7 mouse cellular contexts compared by ENCODE assay signal in genomic region chr3:88336058-88337013, GRCm38 (mm10). TPM values are rescaled to one million over a fixed set of nuclear protein-coding genes. Genes with fewer than 3 reads are reported as not detected.
A peak's percentile ranks its signal among the peaks of the same experiment; 100 is the strongest.
DNase-seq lines count a peak whose midpoint lies in the region; ATAC-seq lines count a peak whose summit lies in the region.

Gene Tmem79 (minus strand): TSS chr3:88336148.
Gene Smg5 (plus strand): TSS chr3:88336260.

- H3K9ac ChIP-seq in intestine, embryonic 15.5 days: peak within 1 kb of the TSS; percentile 95

- intact Hi-C loops in gastrocnemius, postnatal 36 days (cut with DNase I): no loop called here
- intact Hi-C loops in left cerebral cortex, postnatal 25 days (cut with DNase I): loop anchor here (1.0 kb wide), 1 partner anchor 40 kb away; the partner anchor contains the start of gene Tsacc

- H3K4me1 ChIP-seq in intestine, embryonic 15.5 days (replicated peaks): peaks cover 10% of the 10 kb centered on the region
- H3K4me1 ChIP-seq in midbrain, embryonic 10.5 days: peaks cover 36% of the 10 kb centered on the region

- H3K36me3 ChIP-seq in intestine, embryonic 15.5 days: no peaks in the 10 kb centered on the region
- H3K36me3 ChIP-seq in midbrain, embryonic 10.5 days: peaks cover 24% of the 10 kb centered on the region

- peak within 1 kb of the TSS; percentile 66 for H3K4me2 ChIP-seq in intestine, embryonic 15.5 days (replicated peaks)

- no peaks in the 10 kb centered on the region for H3K27me3 ChIP-seq in intestine, embryonic 15.5 days (replicated peaks)
- H3K27me3 ChIP-seq in midbrain, embryonic 10.5 days (ENCODE audit: low read depth, poor library complexity, severe bottlenecking): no peaks in the 10 kb centered on the region

- peak within 1 kb of the TSS; percentile 81 for H3K4me3 ChIP-seq in intestine, embryonic 15.5 days (replicated peaks)
- H3K4me3 ChIP-seq in midbrain, embryonic 10.5 days: peak within 1 kb of the TSS; percentile 97

- no peaks in the 10 kb centered on the region for H3K9me3 ChIP-seq in intestine, embryonic 15.5 days
- H3K9me3 ChIP-seq in midbrain, embryonic 10.5 days (replicated peaks): no peaks in the 10 kb centered on the region

- peak; percentile 93 to 97 for DNase-seq in adrenal gland, adult 18-20 months (ENCODE audit: low spot score in 2 of 2)
- DNase-seq in embryo, embryonic 11 days: peak; percentile 97
- DNase-seq in gastrocnemius, postnatal 36 days: peak; percentile 95
- peak; percentile 97 for DNase-seq in left cerebral cortex, postnatal 25 days (ENCODE audit: low spot score in 2 of 2)
- peak; percentile 97 for DNase-seq in midbrain, embryonic 10.5 days (ENCODE audit: low spot score)
- DNase-seq in right cerebral cortex, postnatal 4 days: peak; percentile 92

- peak within 1 kb of the TSS; percentile 93 for H3K27ac ChIP-seq in intestine, embryonic 15.5 days
- H3K27ac ChIP-seq in midbrain, embryonic 10.5 days (replicated peaks): peak within 1 kb of the TSS; percentile 99

- WGBS in intestine, embryonic 15.5 days: 1% methylated on average over 48 of the region's 66 CpGs
- 2% methylated on average over 66 of the region's 66 CpGs for WGBS in midbrain, embryonic 10.5 days

- ATAC-seq in intestine, embryonic 15.5 days: peak; percentile 89

RNA-seq across cellular contexts. Expression of gene Tmem79, which starts in this region (rescaled TPM):
- 10 to 100 TPM; 10.3 to 37.6 TPM for total RNA-seq in adrenal gland, adult 18-20 months (2021)
- 1 to 10 TPM; 2.0 to 2.4 TPM for total RNA-seq in gastrocnemius, postnatal 36 days (2021)
- 20.6 and 21.6 TPM in 2 replicates for polyA plus RNA-seq in intestine, embryonic 15.5 days (2015; fragmentation: Nextera tagmentation; extraction: Ambion mirVana)
- 1 to 10 TPM; 1.2 to 2.6 TPM for total RNA-seq in left cerebral cortex, postnatal 25 days (2021)
- polyA plus RNA-seq in midbrain, embryonic 10.5 days (2016; fragmentation: Nextera tagmentation; extraction: Ambion mirVana): 1.8 and 2.3 TPM in 2 replicates

RNA-seq across cellular contexts. Expression of gene Smg5, which starts in this region (rescaled TPM):
- 10 to 100 TPM; 43.3 to 46.0 TPM for total RNA-seq in adrenal gland, adult 18-20 months (2021)
- 10 to 100 TPM; 34.8 to 35.8 TPM for total RNA-seq in gastrocnemius, postnatal 36 days (2021)
- 39.9 and 45.8 TPM in 2 replicates for polyA plus RNA-seq in intestine, embryonic 15.5 days (2015; fragmentation: Nextera tagmentation; extraction: Ambion mirVana)
- 10 to 100 TPM; 68.4 to 77.9 TPM for total RNA-seq in left cerebral cortex, postnatal 25 days (2021)
- 84.5 and 89.8 TPM in 2 replicates for polyA plus RNA-seq in midbrain, embryonic 10.5 days (2016; fragmentation: Nextera tagmentation; extraction: Ambion mirVana)

Comparison
In these comparisons a context has a peak if more than half of its experiments do, and no peak if none do; other contexts are left out.
1. Peak in every context shown above with its lines: DNase-seq, ATAC-seq, H3K4me3 ChIP-seq and H3K27ac ChIP-seq.